Mouse (Mus musculus) urinary bladder, postnatal 10 days (tissue): ENCODE data around the gene Abhd15.
"Not testable (repeated sequence)": the region's sequence is repeated elsewhere in the genome, so short reads cannot be mapped to it uniquely, and the experiment has no call there.

Source experiments
- DNase-seq: peaks from one replicate; pipeline ENCODE4 v3.0.0; 2022; ENCODE audit warnings: low spot score

Gene Abhd15

DNA sequence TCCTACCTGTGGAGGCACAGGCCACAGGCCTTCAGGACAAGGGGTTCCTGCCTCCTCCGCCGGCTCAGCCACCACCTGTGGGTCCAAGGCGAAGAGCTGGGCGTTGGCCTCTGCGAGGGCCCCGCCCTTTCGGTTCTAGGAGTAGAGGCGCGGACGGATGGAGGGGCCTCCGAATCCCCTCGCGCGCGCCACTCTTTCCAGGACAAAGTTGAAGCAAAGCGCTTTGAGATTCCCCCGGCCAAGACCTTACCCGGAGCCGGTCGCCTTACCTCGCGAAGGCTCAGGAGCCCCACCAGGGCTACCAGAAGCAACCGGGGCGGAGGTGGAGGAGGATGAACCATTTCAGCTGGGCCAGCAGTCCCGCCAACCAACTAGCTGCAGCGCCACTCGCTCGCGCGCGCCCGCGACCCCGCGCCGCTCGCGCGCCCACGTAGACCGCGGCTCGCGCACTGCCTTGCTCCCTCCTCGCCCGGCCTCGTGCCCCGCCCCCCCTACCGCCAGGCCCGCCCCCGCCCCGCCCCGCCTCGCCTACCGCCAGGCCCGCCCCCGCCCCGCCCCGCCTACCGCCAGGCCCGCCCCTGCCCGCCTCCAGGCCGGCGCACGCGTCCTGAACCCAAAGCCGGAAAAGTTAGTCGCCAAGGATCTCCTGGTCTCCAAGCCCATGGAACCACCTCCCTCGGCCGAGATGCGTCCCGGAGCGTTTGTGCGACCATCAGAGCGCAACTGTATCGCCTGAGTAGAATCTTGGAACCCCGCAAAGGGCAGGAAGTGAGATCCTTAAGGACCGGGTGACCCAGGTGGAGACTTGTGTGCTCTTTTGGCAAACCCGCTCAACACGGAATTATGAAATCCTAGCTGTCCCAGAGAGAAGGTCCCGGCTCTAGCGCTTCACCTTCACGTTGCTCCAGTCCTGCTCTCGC is 1.8 kb upstream of the Abhd15 start:
- DNase-seq, result no peak

DNA sequence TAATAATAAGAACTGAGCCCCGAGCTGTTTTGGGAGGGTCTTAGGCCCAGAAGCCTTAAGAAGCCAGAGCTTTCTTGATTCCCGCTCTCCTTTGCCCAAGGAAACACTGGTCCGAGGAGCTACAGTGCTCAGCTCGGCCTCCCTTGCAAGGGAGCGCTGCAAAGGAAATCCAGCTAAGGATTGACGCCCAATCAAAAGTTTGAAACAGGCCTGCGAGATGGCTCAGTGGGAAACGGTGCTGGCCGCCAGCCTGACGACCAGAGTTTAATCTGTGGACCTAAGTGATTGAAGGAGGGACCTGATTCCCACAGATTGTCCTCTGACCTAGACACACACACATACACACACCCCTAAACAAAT is 1.1 kb upstream of the Abhd15 start:
- no peak for DNase-seq

DNA sequence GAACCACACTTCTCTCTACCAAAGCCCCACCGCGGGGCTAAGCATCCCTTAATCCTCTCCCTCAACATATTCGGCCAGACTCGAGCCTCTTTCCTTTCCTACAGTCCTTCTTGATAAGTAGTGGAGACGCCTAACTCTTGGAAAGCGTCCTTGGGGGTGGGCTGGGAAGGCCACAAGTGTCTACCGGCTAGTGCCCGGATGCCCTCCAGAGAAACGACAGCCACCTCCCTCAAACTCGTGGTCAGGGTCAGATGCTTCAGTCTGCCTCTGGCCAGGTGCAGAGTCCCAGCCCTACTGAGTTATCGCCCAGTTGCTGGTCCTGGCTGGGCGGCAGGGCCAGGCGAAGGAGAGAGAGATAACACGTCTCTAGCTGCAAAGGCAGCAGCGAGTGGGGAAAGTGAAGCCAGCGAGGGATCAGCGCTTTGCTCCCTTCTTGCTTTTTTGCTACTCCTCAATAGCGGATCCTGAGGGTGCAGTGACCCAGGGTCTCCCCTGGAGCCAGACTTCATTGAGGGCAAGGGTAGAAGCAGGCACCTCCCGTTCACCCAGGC is 565 bp upstream of the Abhd15 start:
- DNase-seq, result no peak

DNA sequence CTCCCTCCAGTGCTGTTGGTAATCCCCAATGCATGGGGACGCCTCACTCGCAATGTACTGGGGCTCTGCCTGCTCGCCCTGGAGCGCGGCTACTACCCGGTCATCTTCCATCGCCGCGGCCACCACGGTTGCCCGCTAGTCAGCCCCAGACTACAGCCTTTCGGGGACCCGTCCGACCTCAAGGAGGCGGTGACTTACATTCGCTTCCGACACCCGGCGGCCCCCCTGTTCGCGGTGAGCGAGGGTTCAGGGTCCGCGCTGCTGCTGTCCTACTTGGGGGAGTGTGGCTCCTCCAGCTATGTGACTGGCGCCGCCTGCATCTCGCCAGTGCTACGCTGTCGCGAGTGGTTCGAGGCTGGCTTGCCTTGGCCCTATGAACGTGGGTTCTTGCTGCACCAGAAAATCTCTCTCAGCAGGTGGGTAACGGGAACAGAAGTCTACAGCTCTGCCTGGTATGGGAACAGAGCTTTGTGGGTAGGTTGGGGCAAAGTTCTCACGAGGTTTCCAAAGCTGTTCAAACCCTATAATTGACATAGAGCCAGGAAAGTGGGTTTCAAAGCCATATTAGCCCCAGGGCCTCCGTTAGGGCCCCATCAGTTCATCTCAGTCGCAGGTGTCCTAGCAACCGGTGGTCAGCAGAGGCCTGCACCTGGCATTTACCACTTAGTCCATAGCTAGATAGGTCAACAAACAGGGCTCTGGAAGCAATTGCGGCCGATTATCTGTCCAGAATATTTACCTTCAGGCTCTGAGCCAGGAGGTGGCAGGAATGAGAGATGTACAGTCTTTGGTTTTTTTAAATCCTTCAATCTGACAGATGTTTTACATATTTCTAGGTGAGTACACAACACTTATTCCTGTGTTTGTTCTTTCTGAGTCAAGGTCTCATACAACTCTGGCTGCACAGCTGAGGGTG is 974 bp downstream of the Abhd15 start, which contains the start of gene Trp53i13:
TSS of gene Trp53i13 (minus strand) at position 344 of the 916 bp plus-strand sequence.
- no peak for DNase-seq

DNA sequence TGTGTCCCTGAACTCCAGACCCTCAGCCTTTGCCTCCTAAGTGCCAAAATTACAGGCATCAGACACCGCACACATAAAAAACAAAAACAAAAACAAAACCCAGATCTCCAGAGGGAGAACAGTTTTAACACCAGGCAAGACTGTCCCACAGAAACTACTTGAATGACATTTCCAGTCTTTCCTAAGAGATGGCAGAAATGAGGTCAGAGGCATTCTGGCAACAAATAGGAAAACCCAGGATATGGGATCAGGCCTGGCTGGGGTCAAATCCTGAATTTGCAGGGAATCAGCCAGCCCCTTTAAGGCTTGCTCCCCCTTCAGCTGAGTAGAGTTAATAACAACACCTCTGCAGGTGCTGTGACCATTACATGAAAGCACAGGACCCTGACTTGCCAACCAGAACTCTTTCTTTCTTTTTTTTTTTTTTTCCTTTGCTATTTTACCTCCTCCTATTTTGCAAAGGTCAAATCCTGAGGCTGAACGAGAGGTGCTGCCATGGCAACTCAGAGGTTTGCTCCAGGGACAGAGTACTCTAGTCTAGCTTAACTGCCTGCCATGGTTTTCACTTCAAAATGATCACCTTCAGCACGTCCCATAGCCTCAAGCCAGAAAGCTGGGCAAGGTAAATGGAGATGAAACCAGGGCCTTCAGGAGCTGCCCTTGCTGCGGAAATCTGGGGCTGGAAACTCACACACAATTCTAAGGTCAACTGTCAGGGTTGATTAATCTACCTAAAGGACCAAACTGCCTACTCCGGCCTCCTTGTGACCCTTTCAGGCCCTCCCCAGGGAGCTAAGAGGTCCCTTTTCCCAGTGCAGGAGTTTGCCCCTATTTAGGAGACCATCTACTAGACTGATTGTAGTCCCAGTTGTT is 1.9 kb downstream of the Abhd15 start:
- DNase-seq, result no peak

DNA sequence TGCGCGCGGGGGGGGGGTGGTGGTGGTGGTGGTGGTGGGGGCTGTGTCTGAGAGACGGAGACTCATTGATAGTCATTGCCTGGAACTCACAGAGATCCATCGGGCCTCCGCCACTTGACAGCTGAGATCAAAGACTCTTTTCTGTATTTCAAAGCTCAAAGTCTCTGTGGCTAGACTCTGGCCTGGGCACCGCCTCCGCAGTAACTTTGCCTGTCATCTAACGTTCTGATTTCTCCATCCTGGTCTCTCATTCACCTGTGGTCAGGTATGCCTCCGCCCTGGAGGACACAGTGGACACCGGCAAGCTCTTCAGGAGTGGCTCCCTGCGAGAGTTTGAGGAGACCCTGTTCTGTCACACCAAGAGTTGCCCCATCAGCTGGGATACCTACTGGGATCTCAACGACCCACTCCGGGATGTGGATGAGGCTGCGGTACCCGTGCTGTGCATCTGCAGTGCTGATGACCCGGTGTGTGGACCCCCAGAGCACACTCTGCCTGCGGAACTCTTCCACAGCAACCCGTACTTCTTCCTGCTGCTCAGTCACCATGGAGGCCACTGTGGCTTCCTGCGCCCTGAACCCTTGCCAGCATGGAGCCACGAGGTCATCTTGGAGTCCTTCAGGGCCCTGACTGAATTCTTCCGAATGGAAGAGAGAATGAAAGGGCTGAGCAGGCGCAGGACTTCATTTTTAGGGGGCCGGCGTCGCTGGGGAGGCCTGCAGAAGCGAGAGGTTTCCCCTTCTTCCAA is 3.3 kb downstream of the Abhd15 start:
- DNase-seq, result no peak

DNA sequence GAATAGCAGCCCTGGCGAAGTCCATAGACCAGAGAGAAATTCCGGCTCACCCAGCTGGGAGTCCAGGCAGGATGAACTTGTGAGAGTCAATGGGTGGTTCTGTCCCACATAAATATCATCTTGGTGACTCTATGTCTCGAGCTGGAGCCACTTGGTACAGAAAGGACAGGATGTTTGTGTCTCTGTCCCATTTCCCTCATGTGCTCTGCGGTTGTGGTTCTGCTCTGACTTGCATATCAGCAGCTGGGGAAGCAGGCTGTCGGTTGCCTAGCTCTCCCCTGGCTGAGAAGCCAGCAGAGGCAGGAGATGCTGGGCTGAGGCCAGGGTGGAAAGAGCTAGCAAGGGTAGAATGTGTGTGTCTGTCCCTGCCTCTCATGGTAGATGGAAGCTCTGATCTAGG is 4.1 kb downstream of the Abhd15 start, which contains the start of gene Gm10392:
TSS of gene Gm10392 (minus strand) at position 156 of the 400 bp plus-strand sequence.
- no peak for DNase-seq

DNA sequence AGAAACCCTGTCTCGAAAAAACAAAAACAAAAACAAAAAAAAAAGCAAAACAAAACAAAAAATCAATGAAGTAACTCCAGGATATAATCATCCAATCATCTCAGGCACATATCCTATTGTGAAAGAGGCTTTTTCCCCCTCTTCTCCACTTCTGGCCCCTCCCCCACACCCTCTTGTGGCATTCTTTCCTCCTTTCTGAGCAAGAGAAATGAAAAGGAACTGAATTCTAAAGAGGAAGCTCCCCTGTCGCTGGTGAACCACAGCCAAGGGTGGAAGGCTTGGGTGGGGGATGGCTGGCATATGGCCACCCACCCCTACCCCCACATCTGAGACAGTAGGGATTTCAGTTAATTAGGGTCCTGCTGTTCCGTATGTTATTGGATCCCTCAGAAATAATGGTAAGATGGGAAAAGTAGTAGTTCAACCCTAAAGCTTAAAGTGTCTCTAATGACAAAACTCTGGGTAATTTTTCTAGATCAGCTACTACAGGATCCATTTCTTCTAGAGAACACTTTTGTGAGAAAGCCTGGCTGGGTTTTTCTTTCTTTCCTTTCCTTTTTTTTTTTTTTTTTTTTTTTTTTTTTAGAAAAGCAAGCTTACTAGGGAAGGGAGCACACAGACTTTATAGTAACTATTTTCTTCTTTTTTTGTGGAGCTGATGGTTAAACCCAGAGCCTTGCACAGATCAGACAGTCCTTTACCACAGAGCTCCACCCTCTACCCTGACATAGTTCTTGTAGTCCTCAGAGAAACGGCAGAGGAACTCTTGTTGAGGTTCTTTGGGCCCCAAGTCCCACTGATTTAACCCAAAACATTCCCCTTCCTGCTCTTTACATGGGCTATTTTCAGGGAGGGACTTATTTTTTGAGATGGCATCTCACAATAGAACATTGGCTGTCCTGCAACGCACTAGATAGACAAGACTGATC is 5.9 kb downstream of the Abhd15 start:
- DNase-seq, result no peak

DNA sequence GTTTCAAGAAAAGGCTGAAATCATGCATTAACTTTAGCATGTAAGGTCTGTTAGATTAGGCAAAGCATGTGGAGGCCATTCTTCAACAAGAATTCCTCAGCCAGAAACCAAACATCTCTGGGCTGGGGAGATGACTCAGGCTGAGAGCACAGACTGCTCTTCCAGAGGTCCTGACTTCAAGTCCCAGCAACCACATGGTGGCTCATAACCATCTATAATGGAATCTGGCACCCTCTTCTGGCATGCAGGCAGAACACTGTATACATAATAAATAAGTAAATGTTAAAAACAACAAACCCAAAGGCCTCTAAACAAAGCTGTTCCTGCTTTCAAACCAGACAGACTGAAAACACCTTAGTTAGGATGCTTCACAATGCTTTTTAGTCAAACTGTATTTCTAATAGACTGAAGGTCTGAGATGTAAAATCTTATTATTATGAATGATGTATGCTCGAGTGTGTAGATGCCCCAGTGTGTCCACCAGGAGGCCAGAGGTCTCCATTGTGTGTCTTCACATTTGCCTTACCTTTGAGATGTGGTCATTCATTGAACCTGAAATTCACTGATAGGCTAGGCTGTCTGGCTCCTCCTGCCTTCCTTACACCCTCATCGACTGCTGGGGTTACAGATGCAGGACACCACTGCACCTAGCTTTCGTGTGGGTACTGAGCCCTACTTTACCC is 11.0 kb downstream of the Abhd15 start:
- no peak for DNase-seq

DNA sequence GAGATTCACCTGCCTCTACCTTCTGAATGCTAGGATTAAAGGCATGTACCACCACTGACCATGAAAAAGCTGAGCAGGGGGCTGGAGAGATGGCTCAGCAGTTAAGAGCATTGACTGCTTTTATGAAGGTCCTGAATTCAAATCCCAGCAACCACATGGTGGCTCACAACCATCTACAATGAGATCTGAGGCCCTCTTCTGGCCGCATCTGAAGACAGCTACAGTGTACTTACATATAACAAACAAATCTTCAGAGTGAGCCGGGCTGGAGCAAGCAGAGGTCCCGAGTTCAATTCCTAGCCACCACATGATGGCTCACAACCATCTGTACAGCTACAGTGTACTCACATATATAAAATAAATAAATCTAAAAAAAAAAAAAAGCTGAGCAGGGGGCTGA is 13.5 kb downstream of the Abhd15 start:
- not testable (repeated sequence) for DNase-seq

DNA sequence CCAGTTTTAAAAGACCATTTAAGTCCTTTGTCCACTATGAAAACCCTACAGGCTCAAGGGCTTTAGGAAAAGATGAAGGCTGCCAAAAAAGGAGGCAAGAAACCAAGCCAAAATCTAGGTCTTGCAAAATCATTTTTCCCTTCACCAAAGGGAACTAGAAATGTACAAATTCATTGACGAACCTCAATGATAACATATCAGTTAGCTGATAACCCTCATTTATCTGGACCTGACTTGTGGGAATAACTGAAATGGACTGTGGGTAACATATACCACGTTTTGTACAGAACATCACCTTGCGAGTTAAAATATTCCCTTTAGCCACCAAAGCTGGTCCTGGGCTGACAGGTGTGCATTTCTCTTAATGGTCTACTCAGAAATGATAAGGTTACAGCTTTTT is 14.7 kb downstream of the Abhd15 start:
- DNase-seq, result no peak

DNA sequence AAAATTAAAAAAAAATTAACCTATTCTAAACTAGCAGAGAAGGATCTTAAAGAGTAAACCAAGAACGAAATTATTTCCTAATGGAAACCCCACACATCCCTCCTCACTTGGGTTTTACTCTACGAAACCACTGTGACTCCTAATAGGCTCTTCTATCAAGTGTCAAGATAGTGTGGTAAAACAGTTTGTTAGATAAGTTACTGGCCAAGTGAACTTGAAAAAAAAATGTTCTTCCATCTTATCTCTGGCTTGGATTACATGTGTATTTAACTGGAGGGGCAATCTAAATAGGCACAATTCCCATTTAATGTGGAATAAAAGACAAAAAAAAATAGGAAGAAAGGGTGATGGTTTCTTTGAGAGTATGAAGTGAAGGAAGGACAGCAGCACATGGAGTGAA is 15.9 kb downstream of the Abhd15 start:
- no peak for DNase-seq

DNA sequence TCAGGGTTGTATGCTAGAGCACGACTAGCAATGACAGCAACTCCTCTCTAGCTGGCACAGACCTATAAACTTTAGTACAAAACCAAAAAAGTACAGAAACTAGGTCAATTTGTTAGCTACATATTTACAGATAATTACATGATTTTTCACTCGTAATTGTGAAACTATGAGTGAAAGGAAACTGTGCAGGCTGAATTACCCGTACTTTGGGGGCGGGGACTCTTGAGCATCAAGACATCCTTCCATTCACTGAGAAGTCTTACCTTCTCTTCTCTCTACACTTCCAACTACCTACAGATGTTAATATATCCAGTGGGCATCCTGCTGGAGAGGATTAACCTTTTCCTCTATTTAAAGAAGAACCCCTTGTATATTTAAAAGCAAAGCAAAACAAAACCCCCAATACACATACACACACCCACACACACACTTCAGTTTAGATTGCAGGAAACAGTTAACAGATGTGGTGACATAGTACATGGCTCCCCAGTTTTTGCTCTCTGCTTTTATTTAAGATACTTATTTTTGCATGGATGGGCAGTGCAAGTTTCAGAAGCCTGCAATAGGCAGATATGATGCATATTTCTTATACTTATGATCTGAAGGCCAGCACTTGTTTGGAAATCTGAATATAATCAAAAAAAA is 17.4 kb downstream of the Abhd15 start:
- DNase-seq, result no peak

DNA sequence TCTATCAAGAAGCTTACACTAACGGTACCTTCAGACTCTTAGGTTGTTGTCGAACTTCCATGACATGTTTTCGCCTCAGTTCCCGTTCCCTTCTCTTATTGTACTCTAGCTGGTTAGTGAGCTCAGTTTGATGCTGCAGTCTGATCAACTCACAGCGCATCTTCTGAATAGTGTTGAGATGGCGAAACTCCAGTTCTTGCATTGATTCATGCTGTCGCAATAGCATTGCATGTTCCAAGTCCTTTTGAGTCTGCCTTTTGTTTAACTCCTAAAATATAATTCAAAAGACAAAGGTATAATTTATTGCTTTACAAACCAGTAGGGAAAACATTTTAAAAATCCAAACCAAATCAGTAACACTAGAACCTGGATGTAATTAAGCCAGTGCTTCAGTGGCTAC is 30.3 kb downstream of the Abhd15 start:
- no peak for DNase-seq

DNA sequence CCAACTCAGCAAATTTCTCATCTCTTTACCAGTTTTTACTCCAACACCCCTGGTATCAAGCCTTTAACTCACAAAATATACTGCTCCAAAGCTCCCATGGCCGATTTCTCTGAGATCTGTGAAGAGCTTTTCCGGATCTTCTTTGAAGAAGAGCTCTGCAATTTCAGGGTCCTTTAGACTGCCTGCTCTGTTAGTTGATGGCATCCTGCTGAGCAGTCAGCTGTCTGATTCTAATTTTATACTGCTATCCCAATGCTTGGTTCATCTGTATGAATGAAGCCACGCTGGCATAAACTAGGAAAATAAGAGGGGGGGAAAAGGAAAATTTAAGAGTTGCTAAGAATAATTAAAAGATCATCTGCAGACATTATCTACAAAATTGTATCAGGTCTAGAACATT is 70.3 kb downstream of the Abhd15 start:
- DNase-seq, result no peak
